Mouse (Mus musculus) G1E (cell line): ENCODE data around the gene Ovol3. TPM values are rescaled to one million over a fixed set of nuclear protein-coding genes. Genes with fewer than 3 reads are reported as not detected.

Experiments used
- ATAC-seq: 2 replicates; pipeline ENCODE4 v1.8.0; 2016; ENCODE audit warnings: mild to moderate bottlenecking; ENCODE audit not compliant: insufficient number of reproducible peaks, poor library complexity, low FRiP score, severe bottlenecking; ENCODE audit errors: extremely low read depth
- DNase-seq: peaks from one replicate; pipeline ENCODE4 v3.0.0; 2012; ENCODE audit warnings: low spot score
- H3K27me3 ChIP-seq: 2 replicates; pipeline ENCODE4 v1.6.1; 2012; ENCODE audit warnings: mild to moderate bottlenecking, low read length, inconsistent platforms; ENCODE audit not compliant: insufficient read depth
- H3K36me3 ChIP-seq: replicated peaks from 2 replicates; pipeline ENCODE3; 2012; ENCODE audit warnings: mild to moderate bottlenecking, inconsistent platforms
- H3K4me1 ChIP-seq: 2 replicates; pipeline ENCODE4 v1.6.1; 2012; ENCODE audit warnings: low read depth, low read length, inconsistent platforms, mixed read lengths; ENCODE audit not compliant: insufficient read depth
- H3K4me3 ChIP-seq: 2 replicates; pipeline ENCODE4 v1.5.1; 2012; ENCODE audit warnings: low read depth, mild to moderate bottlenecking, inconsistent platforms, low read length, moderate library complexity, mixed read lengths
- H3K9me3 ChIP-seq: replicated peaks from 2 replicates; pipeline ENCODE4 v1.6.1; 2012; ENCODE audit warnings: inconsistent platforms
- CTCF ChIP-seq: IDR thresholded peaks from 2 replicates; pipeline ENCODE4 v1.5.1; 2012; ENCODE audit warnings: low read depth, low read length, inconsistent platforms, mixed read lengths
- GATA1 ChIP-seq: IDR thresholded peaks from 2 replicates; pipeline ENCODE4 v1.6.1; 2012; ENCODE audit warnings: borderline replicate concordance, low read length, inconsistent platforms, mixed read lengths
- GATA2 ChIP-seq: IDR thresholded peaks from 2 replicates; pipeline ENCODE4 v1.6.1; 2012; ENCODE audit warnings: low read depth, low read length, inconsistent platforms, borderline replicate concordance
- POLR2AphosphoS5 ChIP-seq: IDR thresholded peaks from 2 replicates; pipeline ENCODE4 v1.6.1; 2012; ENCODE audit warnings: low read depth, low read length, inconsistent platforms; ENCODE audit not compliant: insufficient replicate concordance
- TAL1 ChIP-seq: conservative IDR thresholded peaks from 2 replicates; pipeline ENCODE4 v1.6.1; 2012; ENCODE audit warnings: low read depth, low read length, inconsistent platforms, mixed read lengths
- polyA plus RNA-seq: library from polyadenylated mRNA; stranded (reverse); fragments of >175 nt; gene quantifications from 2 replicates; pipeline ENCODE4 v1.2.3, GENCODE M21; 2012
- total RNA-seq, 2 experiments: library from RNA; stranded (forward) in 1 of 2; stranded (reverse) in 1 of 2; fragments of 200-1000 nt in 1 of 2; fragments of >200 nt in 1 of 2; fragmentation: Nextera tagmentation in 1 of 2; gene quantifications; 2 replicates each; pipeline ENCODE4 v1.2.3; 2014 to 2017

The Ovol3 gene
- total RNA-seq (2014; fragmentation: Nextera tagmentation) (not detected in 2 replicates), total RNA-seq (2017) (not detected in 2 replicates), polyA plus RNA-seq (not detected in 2 replicates)

DNA sequence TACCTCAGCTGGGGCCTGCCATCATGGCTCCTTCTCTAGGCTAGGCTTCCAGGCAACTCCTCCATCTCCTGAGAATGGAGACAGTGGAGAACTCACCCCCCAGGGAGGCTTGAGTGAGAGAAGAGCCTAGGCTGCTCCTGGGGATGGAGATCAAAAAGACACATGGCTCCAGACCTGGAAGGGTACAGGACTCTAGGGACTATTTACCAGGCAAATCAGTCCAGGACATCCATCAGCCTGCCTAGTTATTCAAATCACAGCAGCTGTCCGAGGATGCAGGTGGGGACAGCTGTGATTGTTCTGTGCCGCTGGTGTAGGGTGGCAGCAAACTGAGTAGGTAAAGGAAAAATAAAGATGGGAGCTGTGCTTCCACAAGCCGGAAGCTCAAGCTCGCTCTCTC is at the start of gene Ovol3:
TSS of gene Ovol3 (minus strand) at position 101 of the 400 bp plus-strand sequence.
- Histone ChIP-seq H3K36me3 (peaks cover 47% of the 10 kb centered on the region), H3K27me3 (no peaks in the 10 kb centered on the region), H3K4me3 (no peak within 1 kb of the TSS), H3K9me3 (no peaks in the 10 kb centered on the region), H3K4me1 (peaks cover 33% of the 10 kb centered on the region)
- DNase-seq (no peak), ATAC-seq (no peak)
- TF ChIP-seq GATA1 (no peak), TAL1 (no peak), GATA2 (no peak), POLR2AphosphoS5 (no peak), CTCF (no peak)

DNA sequence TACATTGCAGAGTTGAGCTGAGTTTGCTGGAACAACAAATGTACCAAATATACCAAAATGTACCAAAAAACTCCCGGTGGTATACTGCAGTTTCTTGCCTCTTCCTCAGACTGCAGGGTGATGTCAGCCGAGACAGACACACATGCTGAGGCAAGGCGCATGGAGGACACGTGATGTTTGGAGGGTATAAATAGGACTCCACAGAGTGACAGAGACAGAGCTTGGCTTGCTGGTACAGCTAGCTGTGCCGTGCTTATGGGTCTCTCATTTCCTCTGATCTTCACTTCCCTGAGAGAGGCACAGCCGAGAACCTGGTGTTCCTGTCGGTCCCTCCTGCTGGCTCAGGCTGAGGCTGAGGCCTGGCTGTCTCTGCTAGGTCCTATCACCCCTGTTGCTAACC is 47.2 kb upstream of the Ovol3 start:
- DNase-seq (no peak), ATAC-seq (no peak)
- TF ChIP-seq GATA2 (no peak), POLR2AphosphoS5 (no peak), CTCF (no peak), GATA1 (no peak), TAL1 (no peak)
- no peaks in the 10 kb centered on the region for H3K9me3 ChIP-seq
- peaks cover 17% of the 10 kb centered on the region for H3K27me3 ChIP-seq
- H3K4me1 ChIP-seq: peaks cover 26% of the 10 kb centered on the region
- H3K36me3 ChIP-seq: peaks cover 7% of the 10 kb centered on the region
- H3K4me3 ChIP-seq: no peak overlapping the region

DNA sequence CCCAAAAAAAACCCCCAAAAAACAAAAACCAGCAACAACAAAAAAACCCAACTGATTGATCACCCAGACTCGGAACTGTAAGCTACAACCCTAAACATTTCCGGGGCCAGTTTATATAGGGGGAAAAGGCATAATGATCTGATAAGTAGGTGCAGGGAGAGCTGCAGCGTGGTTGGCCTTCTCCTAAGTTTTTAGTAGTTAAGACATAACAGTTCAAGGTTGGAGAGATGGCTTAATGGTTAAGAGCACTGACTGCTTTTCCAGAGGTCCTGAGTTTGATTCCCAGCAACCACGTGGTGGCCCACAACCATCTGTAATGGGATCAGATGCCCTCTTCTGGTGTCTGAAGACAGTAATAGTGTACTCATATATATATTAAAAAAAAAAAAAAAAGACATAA is 46.0 kb upstream of the Ovol3 start:
- no peak for TF ChIP-seq CTCF
- TF ChIP-seq GATA2: no peak
- TF ChIP-seq TAL1: no peak
- TF ChIP-seq GATA1: no peak
- TF ChIP-seq POLR2AphosphoS5: no peak
- no peak for ATAC-seq

DNA sequence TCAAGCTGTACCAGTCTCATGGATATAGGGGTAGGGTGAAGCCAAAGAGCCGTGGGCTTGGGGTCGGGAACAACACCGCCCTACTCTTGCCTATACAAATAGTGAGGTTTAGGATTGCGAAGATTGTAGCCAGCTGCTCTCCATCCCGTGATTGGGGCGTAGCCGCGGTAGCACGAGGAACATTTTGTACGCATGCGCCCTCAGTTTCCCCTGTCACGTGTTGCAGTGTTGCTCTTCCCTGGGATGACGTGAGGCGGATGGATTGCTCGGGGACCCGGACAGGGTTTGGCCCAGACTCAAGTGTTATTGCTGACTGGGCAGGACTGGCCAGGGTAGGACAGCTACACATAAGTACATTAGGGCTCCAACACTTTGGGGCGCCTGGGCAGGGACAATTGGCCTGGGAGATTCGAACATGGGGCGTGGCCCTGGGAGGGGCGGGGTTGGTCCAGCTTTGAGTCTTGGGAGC is 45.2 kb upstream of the Ovol3 start:
- ATAC-seq (peak; percentile 50), DNase-seq (peak; percentile 76)
- H3K36me3 ChIP-seq: peaks cover 20% of the 10 kb centered on the region
- peak overlapping the region; percentile 92 for H3K4me3 ChIP-seq
- no peak for TF ChIP-seq CTCF
- TF ChIP-seq TAL1: no peak
- TF ChIP-seq GATA2: no peak
- no peak for TF ChIP-seq GATA1
- no peak for TF ChIP-seq POLR2AphosphoS5
- H3K9me3 ChIP-seq: no peaks in the 10 kb centered on the region
- H3K4me1 ChIP-seq: peaks cover 27% of the 10 kb centered on the region
- H3K27me3 ChIP-seq: peaks cover 3% of the 10 kb centered on the region; the same call in 1 of the 2 replicates

More for the DNA sequence above, 46.0 kb upstream of the Ovol3 start:
- peaks cover 27% of the 10 kb centered on the region for H3K4me1 ChIP-seq
- no peaks in the 10 kb centered on the region for H3K9me3 ChIP-seq
- no peak overlapping the region for H3K4me3 ChIP-seq
- peaks cover 8% of the 10 kb centered on the region for H3K27me3 ChIP-seq
- peaks cover 16% of the 10 kb centered on the region for H3K36me3 ChIP-seq
- DNase-seq: no peak

DNA sequence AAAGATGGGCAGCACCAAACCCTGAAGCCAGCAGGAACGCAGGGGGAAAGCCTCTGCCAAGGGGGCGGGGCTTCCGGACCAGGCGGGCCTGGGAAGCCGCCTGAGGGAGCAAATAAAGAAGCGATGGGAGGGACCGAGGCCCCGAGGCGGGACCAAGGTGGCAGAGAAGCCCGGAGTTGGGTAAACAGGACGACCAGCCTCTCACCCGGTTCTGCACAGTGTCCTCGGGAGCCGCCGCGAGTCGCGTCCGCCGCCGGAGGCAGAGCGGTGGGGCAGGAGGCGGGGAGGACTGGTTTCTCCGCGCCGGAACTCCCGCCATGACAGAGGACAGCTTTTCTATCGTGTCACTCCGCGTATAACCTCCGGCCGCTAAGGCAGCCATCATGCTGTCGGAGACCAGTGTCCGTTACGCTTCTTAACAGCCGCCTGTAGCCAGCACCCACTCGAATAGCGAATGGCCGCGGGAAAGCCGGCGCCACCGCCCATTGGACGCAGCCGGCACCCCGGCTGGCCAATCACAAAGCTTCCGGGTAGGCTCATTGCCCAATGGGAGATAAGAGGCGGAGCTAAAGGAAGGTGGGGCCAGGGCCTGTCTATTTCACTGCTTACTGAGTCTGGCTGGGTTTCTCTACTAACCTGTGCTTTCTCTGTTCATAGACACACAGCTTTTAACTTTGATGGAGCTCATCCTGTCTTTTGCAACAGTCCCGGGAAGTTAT is 44.6 kb upstream of the Ovol3 start, which contains the start of the genes Thap8 and Wdr62:
TSS of gene Thap8 (plus strand) at position 144 of the 719 bp plus-strand sequence.
TSS of gene Wdr62 (minus strand) at position 469 of the 719 bp plus-strand sequence.
- Histone ChIP-seq H3K27me3 (0 out of 2 replicates have a peak, but pooled peaks cover 3% of the 10 kb centered on the region), H3K9me3 (no peaks in the 10 kb centered on the region), H3K4me1 (peaks cover 27% of the 10 kb centered on the region), H3K36me3 (peaks cover 24% of the 10 kb centered on the region), H3K4me3 (peak within 1 kb of the TSS; percentile 92)
- TF ChIP-seq POLR2AphosphoS5 (no peak), TAL1 (no peak), CTCF (no peak), GATA1 (no peak), GATA2 (no peak)
- ATAC-seq (peak; percentile 89), DNase-seq (peak; percentile 99)

DNA sequence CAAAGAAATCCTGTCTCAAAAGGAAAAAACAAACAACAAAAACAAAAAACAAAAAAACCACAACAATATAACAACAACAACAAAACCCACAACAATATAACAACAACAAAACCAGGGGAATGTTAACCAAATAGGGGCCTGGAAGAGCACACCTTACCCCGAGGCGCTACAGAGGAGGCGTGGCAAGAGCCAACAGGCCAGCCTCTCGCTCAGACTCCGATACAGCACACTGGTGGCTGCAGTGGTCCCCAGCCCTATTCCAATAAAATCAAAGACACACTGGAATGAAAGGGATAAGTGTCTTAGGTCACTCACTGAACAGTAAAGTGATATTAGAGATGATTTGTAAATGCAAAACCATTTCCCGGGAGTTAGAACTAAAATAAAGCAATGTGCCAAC is 44.0 kb upstream of the Ovol3 start:
- Histone ChIP-seq H3K4me1 (peaks cover 27% of the 10 kb centered on the region), H3K4me3 (peak overlapping the region; percentile 92), H3K9me3 (no peaks in the 10 kb centered on the region), H3K36me3 (peaks cover 30% of the 10 kb centered on the region), H3K27me3 (0 out of 2 replicates have a peak, but pooled peaks cover 3% of the 10 kb centered on the region)
- ATAC-seq (no peak), DNase-seq (peak; percentile 9)
- TF ChIP-seq TAL1 (no peak), GATA2 (no peak)
